Mouse (Mus musculus) Muller cell, postnatal 12 days (primary cell): Measurements from ENCODE around the gene Mre11a.

Experiments used
- DNase-seq: peaks from one replicate; pipeline ENCODE4 v3.0.0-alpha.2; 2015; ENCODE audit errors: inconsistent ontology term

Gene Mre11a

DNA sequence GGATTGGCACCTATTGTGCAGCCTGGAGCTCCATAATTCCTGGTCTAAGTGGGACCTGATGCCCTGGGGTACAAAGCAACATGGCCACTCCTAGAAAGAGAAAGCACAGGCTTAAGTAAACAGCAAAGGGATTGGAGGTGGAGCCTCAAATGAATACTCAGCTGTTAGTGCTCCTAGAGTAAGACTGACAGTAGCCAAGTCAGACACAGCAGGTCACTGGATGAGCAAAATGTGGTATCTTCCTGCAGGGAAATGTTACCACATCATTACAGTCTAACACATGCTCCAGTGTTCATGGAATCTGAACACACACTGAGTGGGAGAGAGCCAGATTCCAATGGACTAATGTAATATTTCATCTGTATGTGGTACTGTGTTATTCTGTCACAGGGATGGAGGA is 36.9 kb downstream of the Mre11a start:
- peak; percentile 72 for DNase-seq

DNA sequence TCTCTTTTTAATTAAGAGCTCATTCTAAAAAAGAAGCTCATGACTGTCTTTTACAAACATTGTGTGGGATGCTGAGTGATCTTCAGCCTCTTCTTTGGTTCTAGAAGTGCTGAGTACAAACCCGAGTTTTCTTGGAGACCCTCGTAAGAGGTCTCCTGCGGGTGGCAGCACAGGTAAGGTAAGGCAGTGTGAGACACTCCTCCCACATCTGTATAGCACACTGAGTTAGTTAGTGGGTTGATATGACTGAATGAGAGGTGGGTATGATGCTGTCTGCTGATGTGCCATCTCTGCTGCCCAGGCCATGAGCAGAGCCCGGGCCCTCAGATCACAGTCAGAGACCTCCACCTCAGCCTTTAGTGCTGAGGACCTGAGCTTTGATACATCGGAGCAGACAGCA is 40.4 kb downstream of the Mre11a start:
- no peak for DNase-seq

DNA sequence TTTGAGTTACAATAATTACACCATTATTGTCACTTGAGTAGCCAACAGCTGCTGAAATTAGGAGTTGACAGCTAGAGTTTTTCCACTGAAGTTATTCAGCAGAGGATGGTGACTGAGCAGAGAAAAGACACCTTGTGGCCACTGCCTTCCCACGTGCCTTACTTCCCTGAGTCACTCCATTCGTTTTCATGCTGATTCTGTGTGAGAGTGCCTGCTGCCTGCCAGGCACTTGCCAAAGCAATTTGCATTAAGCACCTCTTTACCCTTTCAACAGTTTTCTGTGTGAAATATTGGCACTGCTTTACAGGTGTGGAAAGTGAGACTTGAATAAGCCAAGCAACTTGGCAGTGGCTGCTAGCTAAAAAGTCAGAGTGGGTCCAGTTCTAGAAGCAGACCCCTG is 43.4 kb downstream of the Mre11a start:
- DNase-seq, result no peak

DNA sequence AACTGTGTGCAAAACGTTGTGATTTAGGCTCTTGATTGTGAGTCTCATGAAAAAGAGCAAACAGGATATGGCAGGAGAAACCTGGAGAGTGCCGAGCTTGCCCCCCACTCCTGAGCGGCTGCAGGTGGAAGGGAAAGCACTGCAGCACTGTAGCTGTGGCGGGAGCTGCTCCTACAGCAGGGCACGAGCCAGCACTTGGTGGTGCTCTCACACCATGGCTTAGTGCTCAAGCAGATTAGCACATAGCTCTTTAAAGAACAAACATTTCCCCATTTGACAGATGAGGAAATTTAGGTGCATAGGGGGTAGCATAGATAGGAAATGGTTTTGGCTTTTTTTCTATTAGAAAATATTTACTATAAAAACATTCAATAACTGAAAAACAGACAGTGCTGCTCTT is 47.6 kb downstream of the Mre11a start:
- no peak for DNase-seq

DNA sequence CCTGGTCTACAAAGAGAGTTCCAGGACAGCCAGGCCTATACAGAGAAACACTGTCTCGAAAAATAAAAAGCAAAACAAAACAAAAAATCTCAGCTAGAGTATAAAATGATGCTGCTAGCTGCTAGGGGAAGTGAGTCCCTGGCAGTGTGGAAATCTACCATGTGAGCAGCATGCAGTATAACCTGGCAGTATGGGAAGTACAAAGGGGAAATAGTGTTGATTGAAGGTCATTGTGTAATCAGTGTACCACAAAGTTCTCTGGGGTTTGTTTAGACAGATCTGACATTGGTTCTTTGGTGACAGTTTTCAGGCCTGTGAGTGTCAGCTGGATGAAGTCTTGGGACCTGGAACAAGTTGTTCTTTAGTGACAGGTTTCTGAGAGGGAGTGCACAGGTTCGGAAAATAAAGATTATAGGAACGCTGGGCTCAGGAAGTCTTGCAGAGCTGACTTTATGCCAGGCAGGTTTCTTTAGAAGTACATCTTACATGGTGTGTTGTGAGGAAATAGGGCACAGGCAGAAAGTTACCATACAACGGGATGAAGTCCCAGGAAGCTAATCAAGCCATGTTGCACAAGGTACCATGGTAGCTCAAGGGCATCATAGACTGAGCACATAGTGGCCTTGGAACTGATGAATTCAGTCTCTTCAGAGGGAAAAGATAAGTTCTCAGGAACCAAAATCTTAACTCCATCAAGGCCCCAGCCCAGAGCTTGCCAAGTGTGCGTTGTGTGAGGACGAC is 51.1 kb downstream of the Mre11a start:
- no peak for DNase-seq

DNA sequence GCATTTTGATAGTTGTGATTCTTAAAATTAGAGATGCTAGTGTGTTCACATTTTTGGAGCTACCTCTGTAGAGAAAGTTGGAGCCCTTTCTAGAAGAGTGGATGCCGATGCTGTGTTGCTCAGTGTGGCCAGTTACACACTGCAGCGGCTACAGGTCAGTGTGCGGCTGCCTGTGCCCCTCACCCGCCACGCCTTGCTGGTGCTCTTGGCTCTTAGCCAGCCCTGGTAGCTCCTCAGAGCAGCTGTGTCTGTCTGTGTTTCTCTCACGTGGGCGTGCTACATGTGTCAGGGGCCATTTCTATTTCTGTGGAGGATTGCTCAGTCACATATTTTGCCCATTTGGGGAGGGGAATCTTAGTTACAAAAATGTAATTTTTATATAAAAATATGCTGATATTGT is 55.1 kb downstream of the Mre11a start:
- DNase-seq, result peak; percentile 52

DNA sequence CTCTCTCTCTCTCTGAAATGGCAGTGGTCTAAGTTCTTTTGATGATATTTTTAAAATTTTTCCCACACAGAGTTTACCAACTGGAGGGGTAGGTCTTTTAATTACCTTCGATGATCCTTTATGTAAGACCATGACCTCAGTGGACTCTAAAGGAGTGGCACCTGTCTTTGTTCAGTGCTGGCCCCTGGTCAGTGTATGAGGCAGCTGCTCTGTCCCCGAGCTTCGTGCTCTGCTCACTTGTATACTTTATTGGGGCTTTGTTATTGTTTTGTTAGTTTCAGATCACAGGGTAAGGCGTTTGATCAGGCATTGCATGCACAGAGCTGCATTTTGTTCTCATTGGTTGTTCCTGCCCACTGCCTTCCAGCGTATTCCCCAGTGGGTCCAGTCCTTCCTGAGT is 55.5 kb downstream of the Mre11a start:
- no peak for DNase-seq

DNA sequence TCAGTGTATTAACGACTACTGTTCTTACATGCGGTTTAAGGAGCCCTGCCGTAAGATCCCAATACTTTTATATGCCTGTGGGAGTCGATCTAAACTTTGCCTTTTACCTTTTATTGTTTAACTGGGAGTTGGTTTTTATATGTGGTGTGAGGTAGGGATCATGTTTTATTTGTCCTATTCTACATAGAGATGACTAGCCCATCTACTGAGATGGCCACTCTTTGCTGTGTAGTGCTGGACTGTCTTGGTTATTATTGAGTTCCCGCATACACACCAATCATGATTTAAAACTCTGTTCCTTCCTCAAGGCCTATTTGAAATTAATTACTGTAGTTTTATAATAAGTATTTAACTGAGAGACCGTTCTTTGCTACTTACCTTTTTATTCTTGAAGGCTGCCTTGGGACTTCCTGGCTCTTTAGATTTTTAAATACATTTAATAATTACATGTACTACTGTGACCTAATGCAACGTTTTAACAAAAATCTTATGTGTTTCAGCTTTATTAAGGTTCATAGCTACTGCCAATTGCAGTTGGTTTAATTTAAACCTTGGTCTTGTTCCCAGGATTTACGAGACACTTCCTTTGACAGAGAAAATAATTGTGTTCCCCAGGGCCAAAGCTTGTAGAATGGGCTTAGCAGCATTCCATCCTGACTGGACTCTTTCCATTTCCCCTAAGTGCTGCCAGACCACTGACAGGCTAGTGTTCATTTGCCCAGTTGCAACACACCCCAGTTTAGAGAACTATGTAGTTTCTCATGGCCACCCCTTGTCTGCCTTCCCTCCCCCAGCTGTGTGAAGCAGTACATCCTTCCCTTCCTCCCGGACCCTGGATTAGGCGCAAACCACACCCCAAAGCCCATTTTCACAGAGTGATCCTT is 57.7 kb downstream of the Mre11a start:
- peak; percentile 88 for DNase-seq

DNA sequence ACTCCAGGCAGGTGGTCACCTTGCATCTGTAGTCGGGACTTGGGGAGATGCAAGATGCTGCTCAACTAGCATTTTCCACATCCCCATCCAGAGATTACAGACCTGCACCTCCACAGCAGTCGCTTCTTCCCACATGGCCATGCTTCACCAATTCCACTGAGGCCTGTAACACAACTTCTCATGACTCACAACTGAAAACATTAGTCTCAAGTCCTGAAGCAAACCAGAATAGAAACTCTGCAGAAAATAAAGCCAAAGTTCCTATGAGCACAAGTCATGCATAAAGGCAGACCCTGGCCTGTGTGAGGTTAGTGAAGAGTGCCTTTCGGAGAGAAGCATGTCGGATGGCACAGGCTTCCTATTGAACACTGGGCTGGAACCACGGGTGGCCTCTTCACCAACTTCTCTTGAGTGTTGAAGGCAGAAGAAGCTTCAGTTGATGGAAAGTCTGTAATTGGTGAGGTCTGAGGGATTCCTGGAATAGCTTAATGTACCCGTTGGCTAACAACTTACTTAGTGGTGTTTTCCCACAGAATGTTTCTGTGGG is 58.9 kb downstream of the Mre11a start:
- peak; percentile 59 for DNase-seq

DNA sequence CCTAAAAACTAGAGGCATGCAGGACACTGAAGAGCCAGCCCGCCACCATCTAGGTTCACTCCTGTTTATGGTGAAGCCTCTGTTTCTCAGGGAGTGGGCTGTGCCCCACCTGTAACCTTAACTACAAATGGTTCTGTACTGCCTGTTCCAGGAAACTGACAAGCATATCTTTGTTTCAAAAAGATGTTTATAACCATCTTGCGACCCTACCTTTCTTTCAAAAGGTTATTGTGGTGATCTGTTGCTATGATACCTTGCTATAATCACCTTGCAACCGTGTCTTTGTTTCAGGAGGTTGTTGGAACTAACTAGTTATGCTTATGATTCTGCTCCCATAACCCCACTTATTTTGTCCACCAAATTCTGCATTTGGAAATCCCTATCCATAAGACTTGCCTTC is 59.4 kb downstream of the Mre11a start:
- no peak for DNase-seq

DNA sequence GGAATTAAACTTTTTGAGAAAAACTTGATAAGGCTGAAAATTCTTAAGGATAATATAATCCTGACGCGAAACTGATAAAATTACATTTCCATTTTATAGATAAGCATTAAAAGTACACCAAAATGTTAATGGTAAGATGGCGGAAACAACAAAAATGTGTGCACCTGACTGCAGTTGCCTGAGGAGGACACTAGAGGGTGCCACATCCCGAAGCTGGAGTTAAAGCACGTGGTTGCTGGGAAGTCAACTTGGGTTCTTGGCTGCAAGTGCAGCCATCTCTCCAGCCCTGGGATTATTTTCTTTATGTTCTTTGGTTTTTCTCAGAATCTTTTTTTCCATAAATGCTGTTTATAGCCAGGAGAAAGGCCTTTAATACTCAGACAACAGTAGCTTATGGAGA is 62.0 kb downstream of the Mre11a start:
- no peak for DNase-seq

DNA sequence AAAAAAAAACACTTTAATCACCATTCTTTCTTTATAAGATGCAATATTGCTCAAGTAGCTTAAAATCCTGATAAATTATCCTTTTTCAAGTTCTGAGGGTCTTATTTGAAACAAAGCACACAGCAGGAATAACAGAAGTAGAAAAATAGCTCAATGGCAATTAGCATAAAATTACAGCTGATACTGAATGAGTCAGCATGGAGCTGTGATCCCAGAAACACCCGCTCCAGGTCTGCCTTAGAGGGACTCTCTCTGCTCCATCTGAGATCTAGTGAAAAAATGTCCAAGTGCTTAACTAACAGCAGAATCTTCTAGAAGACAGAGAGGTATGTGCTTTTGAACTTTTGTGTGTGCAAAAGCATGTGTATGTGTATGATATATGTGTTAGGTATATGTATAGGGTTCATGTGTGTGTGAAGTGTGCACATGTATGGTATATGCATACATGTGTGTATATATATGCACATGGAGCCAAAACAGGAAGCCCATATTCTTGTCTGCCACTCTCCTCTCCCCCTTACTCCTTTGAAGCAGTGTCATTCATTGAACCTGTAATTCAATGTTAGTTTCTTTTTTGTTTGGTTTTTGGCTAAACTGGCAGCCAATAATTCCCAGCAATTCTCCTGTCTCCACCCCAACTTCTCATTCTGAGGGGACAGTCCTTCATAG is 63.9 kb downstream of the Mre11a start:
- DNase-seq, result no peak

DNA sequence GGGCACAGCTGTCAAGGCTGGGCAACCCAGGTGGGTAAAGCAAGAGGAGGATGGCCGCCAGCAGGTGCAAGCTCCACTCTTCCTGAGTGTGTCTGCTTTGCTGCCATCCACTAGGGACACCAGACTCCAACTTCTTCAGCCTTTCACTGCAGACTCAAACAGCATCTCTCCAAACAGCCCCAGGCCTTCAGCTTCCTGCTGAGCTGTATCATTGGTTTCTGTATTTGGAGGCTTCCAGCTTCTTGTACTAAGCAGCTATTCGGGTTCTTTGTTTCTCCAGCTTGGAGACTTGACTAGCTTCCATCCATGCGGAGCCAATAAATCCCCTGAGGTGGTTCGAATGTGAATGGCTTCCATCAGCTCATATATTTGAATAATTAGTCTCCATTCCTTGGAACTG is 70.1 kb downstream of the Mre11a start:
- no peak for DNase-seq

DNA sequence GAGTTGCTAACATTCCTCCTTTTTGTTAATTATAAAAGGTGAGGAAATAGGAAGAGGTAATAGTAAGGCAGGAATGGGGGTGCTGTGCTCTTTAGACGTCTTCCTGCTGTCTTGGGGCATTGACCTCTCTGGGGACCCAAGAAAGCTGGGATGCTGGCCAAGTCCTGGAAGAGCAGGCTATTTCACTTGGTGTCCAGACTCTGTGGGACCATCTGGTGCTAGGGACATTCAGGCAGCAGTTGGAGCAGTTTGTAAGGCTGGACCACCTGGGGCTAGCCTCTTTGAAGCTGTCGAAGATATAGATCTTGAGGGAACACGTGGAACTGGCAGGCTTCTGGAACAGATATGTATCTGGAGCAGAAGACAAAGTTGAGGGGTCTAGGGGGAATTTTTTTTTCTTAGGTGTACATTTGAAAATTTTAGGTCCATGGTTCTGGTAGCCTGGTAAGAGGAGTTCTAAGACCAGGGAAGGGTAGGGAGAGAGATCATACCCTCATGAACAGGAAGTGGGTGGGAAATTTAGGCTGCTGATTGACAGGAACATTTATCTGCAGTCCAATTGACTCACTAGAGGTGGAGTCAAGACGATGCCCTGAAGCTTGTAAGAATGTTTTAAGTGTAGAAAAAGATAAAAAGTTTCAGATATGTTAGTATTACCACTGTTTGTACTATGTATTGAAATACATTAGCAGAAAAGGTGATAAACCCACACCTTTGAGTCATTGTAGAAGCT is 72.6 kb downstream of the Mre11a start:
- DNase-seq, result no peak

DNA sequence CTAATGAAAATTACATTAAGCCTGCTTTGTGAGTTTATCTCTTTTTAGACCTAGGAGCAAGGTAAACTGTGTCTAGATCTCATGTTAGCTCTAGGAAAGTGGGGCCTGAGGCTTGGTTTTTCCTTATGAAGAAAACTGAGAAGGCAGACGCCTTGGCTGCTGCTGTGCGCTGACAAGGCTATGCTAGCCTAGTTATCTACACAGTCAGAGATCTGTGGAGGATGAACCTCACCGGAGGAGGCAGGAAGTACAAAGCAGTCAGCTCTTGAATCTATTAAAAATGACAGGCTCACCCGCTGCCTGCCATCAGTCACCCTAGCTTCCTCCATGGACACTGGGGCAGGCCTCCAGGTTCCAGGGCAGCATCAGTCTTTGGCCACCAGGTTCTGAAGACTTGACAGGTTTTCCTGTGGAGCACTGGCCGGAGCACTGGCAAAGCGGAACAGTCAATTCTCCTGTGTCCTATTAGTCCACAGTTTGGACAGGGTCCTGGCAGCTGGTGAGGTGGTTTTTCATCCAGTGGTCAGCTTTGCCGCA is 73.8 kb downstream of the Mre11a start:
- no peak for DNase-seq

DNA sequence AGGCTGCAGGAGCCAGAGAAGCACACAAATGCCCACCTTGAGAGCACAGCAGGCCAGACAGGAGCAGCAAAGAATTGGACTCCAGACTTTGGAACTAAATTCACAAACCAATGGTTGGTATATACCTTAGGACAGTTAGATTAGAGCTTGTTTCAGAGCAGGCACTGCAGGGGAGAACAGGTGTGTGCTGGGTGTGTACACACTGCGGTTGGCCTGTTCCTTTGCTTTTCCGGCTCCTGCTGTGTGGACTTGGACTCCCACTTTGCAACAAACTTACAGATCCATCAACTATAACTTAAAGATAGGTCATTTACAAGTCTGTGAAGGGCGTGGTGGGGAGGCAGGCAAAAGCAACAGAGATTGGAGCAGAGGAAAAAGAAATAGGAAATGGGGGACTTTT is 74.3 kb downstream of the Mre11a start:
- no peak for DNase-seq

DNA sequence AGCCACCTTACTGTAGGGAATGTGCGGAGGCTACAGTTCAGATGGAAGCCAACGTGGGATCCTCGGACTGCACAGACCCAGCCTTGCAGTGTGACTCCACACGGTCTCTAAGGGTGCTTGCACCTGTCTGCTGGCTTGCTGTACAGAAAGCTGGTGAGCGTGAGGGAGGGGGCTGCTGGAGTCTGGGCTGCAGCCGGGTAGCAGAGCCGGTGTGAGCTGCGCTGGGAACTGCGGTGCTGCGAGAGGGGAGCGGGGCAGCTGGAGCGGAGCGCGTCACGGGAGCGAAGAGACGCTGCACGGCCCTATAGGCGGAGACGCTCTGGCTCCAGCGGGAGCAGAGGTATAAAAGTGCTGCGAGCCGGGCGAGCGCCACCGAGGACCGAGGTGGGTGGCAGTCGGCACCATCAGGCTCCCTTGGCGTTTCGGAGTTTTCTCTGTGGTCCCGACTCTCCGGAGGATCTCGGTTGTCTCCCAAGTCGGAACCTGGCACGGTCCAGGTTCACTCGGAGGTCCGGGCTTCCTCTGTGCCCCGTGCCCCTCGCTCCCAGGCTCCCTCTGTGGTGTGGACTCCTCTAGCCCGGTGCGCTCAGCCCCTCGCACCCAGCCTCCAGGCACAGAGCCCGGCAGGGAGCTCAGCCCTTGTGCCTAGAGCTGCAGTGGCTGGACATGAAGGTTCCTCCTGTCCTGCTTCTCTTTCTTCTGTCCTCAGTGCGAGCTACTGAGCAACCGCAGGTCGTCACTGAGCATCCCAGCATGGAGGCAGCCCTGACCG is 75.6 kb downstream of the Mre11a start, which contains the start of gene Gpr83:
Gpr83 (plus strand) TSS at position 343 of the 772 bp plus-strand sequence.
- DNase-seq, result peak; percentile 42

DNA sequence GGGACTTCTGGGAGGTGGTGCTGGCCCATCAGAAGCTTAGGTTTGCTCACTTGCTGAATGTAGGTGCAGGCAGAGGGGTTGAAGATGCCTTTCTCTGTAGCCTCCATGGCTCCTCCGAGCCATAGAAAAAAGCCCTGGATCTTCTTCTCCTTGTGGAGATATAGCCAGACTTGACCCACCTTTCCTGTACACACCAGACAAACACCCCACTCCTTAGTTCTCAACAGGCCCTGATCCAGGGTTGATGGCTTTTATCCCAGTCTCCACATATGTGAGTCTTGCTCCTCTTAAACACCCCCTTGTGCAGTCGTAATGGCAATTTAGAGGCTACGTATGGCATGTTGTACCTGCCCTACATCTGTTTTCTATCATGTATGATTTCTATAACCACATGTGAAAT is 78.7 kb downstream of the Mre11a start:
- DNase-seq, result no peak

DNA sequence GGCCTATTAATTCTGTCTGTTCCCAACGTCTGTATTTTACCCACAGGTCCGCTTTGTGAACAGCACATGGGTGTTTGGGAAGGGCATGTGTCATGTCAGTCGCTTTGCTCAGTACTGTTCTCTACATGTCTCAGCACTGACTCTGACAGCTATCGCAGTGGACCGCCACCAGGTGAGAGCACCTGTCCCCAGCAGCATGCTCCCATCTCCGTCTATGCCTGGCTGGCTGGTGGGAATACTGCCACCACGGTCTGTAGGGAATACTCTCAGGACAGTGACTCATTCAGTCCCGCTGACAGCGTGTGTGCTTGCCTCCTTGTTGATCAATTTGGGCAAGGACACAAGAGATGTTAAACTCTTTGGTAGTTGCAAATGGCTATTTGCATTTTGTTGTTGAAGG is 80.3 kb downstream of the Mre11a start:
- no peak for DNase-seq

DNA sequence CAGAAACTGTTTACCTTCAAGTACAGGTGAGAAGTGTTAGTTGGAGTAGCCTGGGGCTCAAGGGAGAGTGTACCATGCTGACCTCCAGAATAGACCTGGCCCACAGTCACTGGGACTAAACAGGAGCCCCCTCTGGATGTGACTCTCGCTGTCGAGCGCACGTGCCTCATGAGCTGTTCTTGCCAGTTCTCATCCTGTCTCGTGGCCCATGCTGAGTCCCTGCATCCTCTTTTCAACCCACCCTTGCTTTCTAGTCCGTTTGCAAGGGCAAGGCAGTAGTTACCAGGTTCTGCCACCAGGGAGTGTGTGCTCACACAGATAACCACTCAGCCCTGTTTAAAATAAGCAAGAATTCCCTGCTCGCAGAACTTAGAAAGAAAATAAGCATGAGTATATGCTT is 82.5 kb downstream of the Mre11a start:
- DNase-seq, result no peak

DNA sequence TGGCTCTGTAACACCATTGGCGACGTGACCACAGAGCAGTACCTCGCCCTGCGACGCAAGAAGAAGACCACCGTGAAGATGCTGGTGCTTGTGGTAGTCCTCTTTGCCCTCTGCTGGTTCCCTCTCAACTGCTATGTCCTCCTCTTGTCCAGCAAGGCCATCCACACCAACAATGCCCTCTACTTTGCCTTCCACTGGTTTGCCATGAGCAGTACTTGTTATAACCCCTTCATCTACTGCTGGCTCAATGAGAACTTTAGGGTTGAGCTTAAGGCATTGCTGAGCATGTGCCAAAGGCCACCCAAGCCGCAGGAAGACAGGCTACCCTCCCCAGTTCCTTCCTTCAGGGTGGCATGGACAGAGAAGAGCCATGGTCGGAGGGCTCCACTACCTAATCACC is 83.9 kb downstream of the Mre11a start:
- DNase-seq, result no peak
